Mouse (Mus musculus) MEL (cell line): ENCODE results near the gene Gm7879.

ENCODE experiments used
- CTCF ChIP-seq, 3 experiments: IDR thresholded peaks in 2 of 3; conservative IDR thresholded peaks in 1 of 3; 2 replicates each; pipeline ENCODE4 v1.5.1; 2011 to 2012; ENCODE audit warnings: low read length in 3 of 3, low read depth in 2 of 3, mild to moderate bottlenecking in 2 of 3, improper control_type of control experiment in 1 of 3, inconsistent platforms in 1 of 3, mixed read lengths in 1 of 3, moderate library complexity in 1 of 3; ENCODE audit not compliant: control insufficient read depth in 1 of 3, insufficient read depth in 1 of 3, poor library complexity in 1 of 3, severe bottlenecking in 1 of 3
- GABPA ChIP-seq: IDR thresholded peaks from 2 replicates; pipeline ENCODE4 v1.6.1; 2012; ENCODE audit warnings: low read depth, mild to moderate bottlenecking, inconsistent platforms, low read length, improper control_type of control experiment, moderate library complexity
- MAFK ChIP-seq: IDR thresholded peaks from 2 replicates; pipeline ENCODE4 v1.6.1; 2011; ENCODE audit warnings: low read depth, mild to moderate bottlenecking, low read length, improper control_type of control experiment, borderline replicate concordance
- MEF2A ChIP-seq: IDR thresholded peaks from 2 replicates; pipeline ENCODE4 v1.6.1; 2014; ENCODE audit warnings: low read depth, mild to moderate bottlenecking, inconsistent platforms, low read length, improper control_type of control experiment; ENCODE audit not compliant: poor library complexity, insufficient replicate concordance, severe bottlenecking; ENCODE audit errors: extremely low read depth
- MYB ChIP-seq: IDR thresholded peaks from 2 replicates; pipeline ENCODE4 v1.6.1; 2011; ENCODE audit warnings: mild to moderate bottlenecking, low read depth, low read length, improper control_type of control experiment
- NELFE ChIP-seq: IDR thresholded peaks from 2 replicates; pipeline ENCODE4 v1.6.1; 2011; ENCODE audit warnings: low read depth, low read length, improper control_type of control experiment
- POLR2AphosphoS2 ChIP-seq: IDR thresholded peaks from 2 replicates; pipeline ENCODE4 v1.6.1; 2011; ENCODE audit warnings: low read length, improper control_type of control experiment
- ZKSCAN1 ChIP-seq: IDR thresholded peaks from 2 replicates; pipeline ENCODE4 v1.6.1; 2012; ENCODE audit warnings: low read depth, mild to moderate bottlenecking, inconsistent platforms, low read length, improper control_type of control experiment, moderate library complexity

DNA sequence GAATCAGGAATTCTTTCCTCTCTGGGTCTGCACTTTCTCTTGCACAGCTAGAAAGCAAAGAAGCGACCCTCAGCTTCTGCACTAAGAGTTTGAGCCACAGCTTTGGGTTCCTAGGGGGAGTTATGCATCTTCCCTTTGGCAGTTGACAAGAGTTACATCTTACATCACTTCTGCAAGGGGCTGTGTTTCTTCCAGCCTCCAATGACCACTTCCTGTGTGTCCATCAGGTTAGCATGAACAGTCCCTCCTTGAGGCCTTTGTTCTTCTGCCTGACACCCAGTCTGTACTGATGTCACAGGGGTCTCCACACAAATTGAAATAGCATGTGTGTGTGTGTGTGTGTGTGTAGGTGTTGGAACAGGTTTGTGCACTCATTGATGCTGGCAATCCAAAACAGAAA is 40.3 kb upstream of the Gm7879 start:
- no peak for TF ChIP-seq CTCF (IDR thresholded peaks at IDR 0.05 in 2 of 3, conservative IDR thresholded peaks at IDR 0.05 in 1 of 3; ENCODE audit: control insufficient read depth in 1 of 3, insufficient read depth in 1 of 3, low read depth in 2 of 3, low read length in 3 of 3, poor library complexity in 1 of 3, severe bottlenecking in 1 of 3)
- TF ChIP-seq NELFE: no peak
- TF ChIP-seq POLR2AphosphoS2: no peak
- TF ChIP-seq MYB: no peak
- no peak for TF ChIP-seq GABPA
- no peak for TF ChIP-seq MAFK
- TF ChIP-seq MEF2A: no peak
- no peak for TF ChIP-seq ZKSCAN1
